Mouse (Mus musculus): ENCODE measurements around the gene Ccdc65. TPM values are rescaled to one million over a fixed set of nuclear protein-coding genes. Genes with fewer than 3 reads are reported as not detected.
"Not testable (repeated sequence)": the region's sequence is repeated elsewhere in the genome, so short reads cannot be mapped to it uniquely, and the experiment has no call there.

The Ccdc65 gene
- polyA plus RNA-seq, 1 experiment from 2014 or later: 5.3 TPM

- 77% methylated on average over 3 of the region's 3 CpGs for WGBS
- not testable (repeated sequence) for H3K27me3 ChIP-seq (ENCODE audit: control insufficient read depth, insufficient read depth, low read depth, low read length); H3K4me3 ChIP-seq (ENCODE audit: low read length); H3K4me1 ChIP-seq (replicated peaks; ENCODE audit: control insufficient read depth, insufficient read depth, low read length); ATAC-seq (ENCODE audit: low read depth); H3K4me2 ChIP-seq (ENCODE audit: low read depth, low read length); H3K9me3 ChIP-seq (ENCODE audit: control insufficient read depth, low read length); H3K9ac ChIP-seq (ENCODE audit: low read length)
- peaks cover 15% of the 10 kb centered on the region for H3K36me3 ChIP-seq (ENCODE audit: control insufficient read depth, insufficient read depth, low read length)
- peak overlapping the region; percentile 91 for H3K27ac ChIP-seq (ENCODE audit: low read length)
These were observed 35.9 kb downstream of the Ccdc65 start for GRCm38 (mm10) chr15:98743863-98744262.

- 65% methylated on average over 10 of the region's 10 CpGs for WGBS
- no peaks in the 10 kb centered on the region for H3K36me3 ChIP-seq (ENCODE audit: control insufficient read depth, insufficient read depth, low read length)
- H3K27me3 ChIP-seq (ENCODE audit: control insufficient read depth, insufficient read depth, low read depth, low read length): no peaks in the 10 kb centered on the region
- H3K4me1 ChIP-seq (replicated peaks; ENCODE audit: control insufficient read depth, insufficient read depth, low read length): peaks cover 9% of the 10 kb centered on the region
- no peak overlapping the region for H3K27ac ChIP-seq (ENCODE audit: low read length)
- 0 out of 2 replicates have a peak, but pooled peaks cover 2% of the 10 kb centered on the region for H3K9me3 ChIP-seq (ENCODE audit: control insufficient read depth, low read length)
- no peak for ATAC-seq (ENCODE audit: low read depth)
- H3K4me2 ChIP-seq (ENCODE audit: low read depth, low read length): no peak overlapping the region
- H3K9ac ChIP-seq (ENCODE audit: low read length): no peak overlapping the region
- H3K4me3 ChIP-seq (ENCODE audit: low read length): no peak overlapping the region
These were observed 38.4 kb downstream of the Ccdc65 start for GRCm38 (mm10) chr15:98746344-98746965.

GRCm38 (mm10) chr15:98747296-98747695 lies 39.3 kb downstream of the Ccdc65 start:
- no peak overlapping the region for H3K9ac ChIP-seq (ENCODE audit: low read length)
- H3K4me3 ChIP-seq (ENCODE audit: low read length): no peak overlapping the region
- no peaks in the 10 kb centered on the region for H3K36me3 ChIP-seq (ENCODE audit: control insufficient read depth, insufficient read depth, low read length)
- ATAC-seq (ENCODE audit: low read depth): no peak
- 61% methylated on average over 6 of the region's 6 CpGs for WGBS
- no peaks in the 10 kb centered on the region for H3K27me3 ChIP-seq (ENCODE audit: control insufficient read depth, insufficient read depth, low read depth, low read length)
- H3K4me1 ChIP-seq (replicated peaks; ENCODE audit: control insufficient read depth, insufficient read depth, low read length): peaks cover 9% of the 10 kb centered on the region
- 0 out of 2 replicates have a peak, but pooled peaks cover 2% of the 10 kb centered on the region for H3K9me3 ChIP-seq (ENCODE audit: control insufficient read depth, low read length)
- H3K4me2 ChIP-seq (ENCODE audit: low read depth, low read length): no peak overlapping the region
- H3K27ac ChIP-seq (ENCODE audit: low read length): no peak overlapping the region

GRCm38 (mm10) chr15:98749093-98749492 lies 41.1 kb downstream of the Ccdc65 start:
- Histone ChIP-seq H3K9me3 (ENCODE audit: control insufficient read depth, low read length) (0 out of 2 replicates have a peak, but pooled peaks cover 2% of the 10 kb centered on the region), H3K4me2 (ENCODE audit: low read depth, low read length) (no peak overlapping the region), H3K27me3 (ENCODE audit: control insufficient read depth, insufficient read depth, low read depth, low read length) (no peaks in the 10 kb centered on the region), H3K9ac (ENCODE audit: low read length) (no peak overlapping the region), H3K36me3 (ENCODE audit: control insufficient read depth, insufficient read depth, low read length) (peaks cover 2% of the 10 kb centered on the region; the same call in 1 of the 2 replicates), H3K27ac (ENCODE audit: low read length) (no peak overlapping the region), H3K4me3 (ENCODE audit: low read length) (no peak overlapping the region), H3K4me1 (replicated peaks; ENCODE audit: control insufficient read depth, insufficient read depth, low read length) (peaks cover 6% of the 10 kb centered on the region)
- WGBS: 81% methylated on average over 2 of the region's 2 CpGs
- no peak for ATAC-seq (ENCODE audit: low read depth)

- no peaks in the 10 kb centered on the region for H3K4me1 ChIP-seq (replicated peaks; ENCODE audit: control insufficient read depth, insufficient read depth, low read length)
- no peaks in the 10 kb centered on the region for H3K9me3 ChIP-seq (ENCODE audit: control insufficient read depth, low read length)
- no peaks in the 10 kb centered on the region for H3K27me3 ChIP-seq (ENCODE audit: control insufficient read depth, insufficient read depth, low read depth, low read length)
- peaks cover 2% of the 10 kb centered on the region; the same call in 1 of the 2 replicates for H3K36me3 ChIP-seq (ENCODE audit: control insufficient read depth, insufficient read depth, low read length)
- no peak overlapping the region for H3K9ac ChIP-seq (ENCODE audit: low read length)
- no peak overlapping the region for H3K4me3 ChIP-seq (ENCODE audit: low read length)
- no peak overlapping the region for H3K27ac ChIP-seq (ENCODE audit: low read length)
- WGBS: 65% methylated on average over 8 of the region's 8 CpGs
- no peak for ATAC-seq (ENCODE audit: low read depth)
- no peak overlapping the region for H3K4me2 ChIP-seq (ENCODE audit: low read depth, low read length)
These were observed 45.0 kb downstream of the Ccdc65 start for GRCm38 (mm10) chr15:98753021-98753423.

DNA sequence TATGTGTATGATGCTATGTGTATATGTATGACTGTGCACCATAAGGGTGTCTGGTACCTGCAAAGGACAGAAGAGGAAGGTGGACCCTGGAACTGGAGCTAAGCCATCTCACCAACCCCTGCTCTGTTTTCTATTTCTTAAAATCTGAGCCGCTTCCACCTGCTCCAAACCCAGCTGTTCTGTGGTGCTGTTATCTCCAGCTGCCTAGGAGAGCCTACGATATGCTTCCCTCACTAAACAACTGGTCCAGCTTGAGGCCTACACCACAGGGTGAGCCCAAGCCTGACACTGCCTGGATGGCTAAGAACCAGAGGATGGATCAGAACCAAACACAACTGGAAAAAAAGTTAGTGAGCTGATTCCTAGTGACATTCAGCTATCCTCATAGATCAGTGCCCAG lies 46.1 kb downstream of the Ccdc65 start:
- no peak overlapping the region for H3K4me2 ChIP-seq (ENCODE audit: low read depth, low read length)
- H3K27ac ChIP-seq (ENCODE audit: low read length): no peak overlapping the region
- no peaks in the 10 kb centered on the region for H3K9me3 ChIP-seq (ENCODE audit: control insufficient read depth, low read length)
- H3K4me3 ChIP-seq (ENCODE audit: low read length): no peak overlapping the region
- ATAC-seq (ENCODE audit: low read depth): no peak
- H3K9ac ChIP-seq (ENCODE audit: low read length): no peak overlapping the region
- 83% methylated on average over 2 of the region's 2 CpGs for WGBS
- peaks cover 2% of the 10 kb centered on the region; the same call in 1 of the 2 replicates for H3K36me3 ChIP-seq (ENCODE audit: control insufficient read depth, insufficient read depth, low read length)
- no peaks in the 10 kb centered on the region for H3K27me3 ChIP-seq (ENCODE audit: control insufficient read depth, insufficient read depth, low read depth, low read length)
- H3K4me1 ChIP-seq (replicated peaks; ENCODE audit: control insufficient read depth, insufficient read depth, low read length): no peaks in the 10 kb centered on the region

DNA sequence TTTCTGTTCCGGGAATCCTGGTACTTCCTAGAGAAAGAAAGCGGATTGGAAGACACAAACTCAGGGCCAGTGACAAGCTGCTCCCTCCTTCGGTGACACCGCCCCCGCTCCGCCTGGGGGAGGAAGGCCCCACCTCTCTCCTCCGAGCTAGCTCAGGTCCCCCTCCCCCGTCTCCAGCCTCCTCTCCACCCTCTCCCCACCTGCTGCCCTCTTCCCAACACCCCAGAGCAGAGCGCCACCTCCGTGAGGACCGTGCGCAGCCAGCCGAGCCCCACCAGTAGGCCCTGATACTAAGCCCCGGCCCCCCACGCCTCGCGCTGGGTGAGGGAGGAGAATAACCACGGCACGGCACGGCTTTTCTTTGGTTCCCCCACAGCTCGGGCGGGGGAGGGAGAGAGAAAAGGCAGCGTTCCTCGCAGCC lies 54.2 kb downstream of the Ccdc65 start:
- Histone ChIP-seq H3K4me2 (ENCODE audit: low read depth, low read length) (peak overlapping the region; percentile 93), H3K4me1 (replicated peaks; ENCODE audit: control insufficient read depth, insufficient read depth, low read length) (peaks cover 11% of the 10 kb centered on the region), H3K27ac (ENCODE audit: low read length) (peak overlapping the region; percentile 79), H3K4me3 (ENCODE audit: low read length) (peak overlapping the region; percentile 93), H3K36me3 (ENCODE audit: control insufficient read depth, insufficient read depth, low read length) (peaks cover 3% of the 10 kb centered on the region; the same call in 1 of the 2 replicates), H3K9me3 (ENCODE audit: control insufficient read depth, low read length) (no peaks in the 10 kb centered on the region), H3K9ac (ENCODE audit: low read length) (peak overlapping the region; percentile 93), H3K27me3 (ENCODE audit: control insufficient read depth, insufficient read depth, low read depth, low read length) (peaks cover 6% of the 10 kb centered on the region; the same call in 1 of the 2 replicates)
- WGBS: under 1% methylated on average over 18 of the region's 24 CpGs
- peak; percentile 83 for ATAC-seq (ENCODE audit: low read depth)

DNA sequence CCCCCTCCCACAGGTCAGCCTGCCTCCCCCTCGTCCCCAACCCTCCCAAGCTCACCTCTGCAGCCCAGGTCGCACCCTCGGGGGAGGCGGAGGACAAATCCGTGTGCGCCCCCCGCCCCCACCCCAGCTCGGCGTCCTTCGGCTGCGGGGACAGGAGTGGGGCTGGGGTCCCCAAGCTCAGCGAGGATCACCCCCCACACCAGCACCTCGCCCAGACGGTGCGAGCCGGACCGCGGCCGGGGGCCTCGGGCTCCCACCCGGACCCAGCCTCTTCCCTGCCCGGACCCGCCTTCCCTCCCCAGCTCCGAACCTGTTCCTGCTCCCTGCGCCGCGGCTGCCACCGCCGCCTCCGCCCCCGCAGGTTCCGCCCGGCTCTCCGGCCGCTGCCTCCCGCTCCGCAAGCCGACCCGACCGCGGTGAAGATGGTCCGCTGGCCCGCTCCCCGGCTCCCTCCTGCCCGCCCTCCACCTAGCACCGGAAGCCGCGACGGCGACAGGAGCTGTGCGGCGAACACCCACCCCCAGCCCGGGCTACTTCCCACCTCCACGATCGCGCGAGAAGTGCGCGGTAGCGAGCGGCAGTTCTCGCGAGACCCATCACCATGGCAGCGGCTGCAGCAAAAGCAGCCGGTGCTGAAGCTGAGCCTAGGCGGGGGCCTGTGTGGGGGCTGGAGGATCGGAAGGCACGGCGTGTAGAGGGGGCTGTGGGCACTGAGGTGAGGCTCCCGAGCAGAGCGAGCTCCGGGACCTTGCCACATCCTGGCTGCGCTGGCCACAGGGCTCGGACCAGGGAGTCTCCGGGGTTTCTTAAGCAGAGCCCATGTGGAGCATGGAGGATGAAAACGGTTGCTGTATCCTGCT lies 54.9 kb downstream of the Ccdc65 start, which contains the start of gene Arf3:
Gene Arf3, minus strand, starts transcription at position 545 of the 860 bp plus-strand sequence.
- WGBS: under 1% methylated on average over 66 of the region's 76 CpGs
- Histone ChIP-seq H3K9me3 (ENCODE audit: control insufficient read depth, low read length) (no peaks in the 10 kb centered on the region), H3K4me1 (replicated peaks; ENCODE audit: control insufficient read depth, insufficient read depth, low read length) (peaks cover 11% of the 10 kb centered on the region), H3K4me3 (ENCODE audit: low read length) (peak within 1 kb of the TSS; percentile 93), H3K36me3 (ENCODE audit: control insufficient read depth, insufficient read depth, low read length) (peaks cover 3% of the 10 kb centered on the region; the same call in 1 of the 2 replicates), H3K27ac (ENCODE audit: low read length) (peak within 1 kb of the TSS; percentile 79), H3K9ac (ENCODE audit: low read length) (peak within 1 kb of the TSS; percentile 93), H3K4me2 (ENCODE audit: low read depth, low read length) (peak within 1 kb of the TSS; percentile 93), H3K27me3 (ENCODE audit: control insufficient read depth, insufficient read depth, low read depth, low read length) (peaks cover 6% of the 10 kb centered on the region; the same call in 1 of the 2 replicates)
- ATAC-seq (ENCODE audit: low read depth): peak; percentile 97

DNA sequence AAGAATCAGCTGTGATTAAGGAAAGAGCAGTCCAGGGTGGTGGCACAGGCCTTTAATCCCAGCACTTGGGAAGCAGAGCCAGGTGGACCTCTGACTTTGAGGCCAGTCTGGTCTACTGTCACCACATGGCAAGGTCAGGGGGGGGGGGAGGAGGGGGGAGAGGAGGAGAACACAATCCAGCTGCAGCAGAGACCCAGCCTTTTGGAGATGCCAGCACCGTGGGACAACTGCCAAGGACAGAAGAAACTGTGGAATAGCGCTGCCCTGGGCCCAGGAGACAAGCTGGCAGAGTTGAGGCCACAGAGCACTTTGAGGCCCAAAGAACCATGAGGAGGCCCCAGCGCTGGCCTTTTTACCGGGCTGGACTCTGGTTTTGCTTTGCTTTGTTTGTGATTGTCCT lies 57.9 kb downstream of the Ccdc65 start:
- no peaks in the 10 kb centered on the region for H3K36me3 ChIP-seq (ENCODE audit: control insufficient read depth, insufficient read depth, low read length)
- no peak overlapping the region for H3K9ac ChIP-seq (ENCODE audit: low read length)
- no peak overlapping the region for H3K4me2 ChIP-seq (ENCODE audit: low read depth, low read length)
- H3K27ac ChIP-seq (ENCODE audit: low read length): no peak overlapping the region
- 61% methylated on average over 4 of the region's 4 CpGs for WGBS
- no peaks in the 10 kb centered on the region for H3K9me3 ChIP-seq (ENCODE audit: control insufficient read depth, low read length)
- H3K27me3 ChIP-seq (ENCODE audit: control insufficient read depth, insufficient read depth, low read depth, low read length): peaks cover 9% of the 10 kb centered on the region
- no peak for ATAC-seq (ENCODE audit: low read depth)
- H3K4me1 ChIP-seq (replicated peaks; ENCODE audit: control insufficient read depth, insufficient read depth, low read length): peaks cover 11% of the 10 kb centered on the region
- no peak overlapping the region for H3K4me3 ChIP-seq (ENCODE audit: low read length)
